Mouse (Mus musculus): ENCODE measurements at regions not wholly inside any gene's neighbourhood (a gene's known extent, or its start where the extent isn't known, plus 50 kb on each side); places are given as distances from the start of the nearest gene placed in this dataset.

GRCm38 (mm10) chr15:97188545-97188944, 58.4 kb upstream of the Pced1b start:
- DNase-seq (ENCODE audit: low read depth, low spot score), result no peak

GRCm38 (mm10) chr15:97187831-97188230, 59.1 kb upstream of the Pced1b start:
- DNase-seq (ENCODE audit: low read depth, low spot score), result no peak

GRCm38 (mm10) chr15:97186034-97186433, 60.9 kb upstream of the Pced1b start:
- no peak for DNase-seq (ENCODE audit: low read depth, low spot score)

GRCm38 (mm10) chr15:97182617-97183038, 64.3 kb upstream of the Pced1b start:
- DNase-seq (ENCODE audit: low read depth, low spot score), result no peak

GRCm38 (mm10) chr15:97180970-97181669, 65.8 kb upstream of the Pced1b start:
- DNase-seq (ENCODE audit: low read depth, low spot score), result peak; percentile 65

GRCm38 (mm10) chr15:97178286-97178685, 68.6 kb upstream of the Pced1b start:
- no peak for DNase-seq (ENCODE audit: low read depth, low spot score)

GRCm38 (mm10) chr15:97177806-97178205, 69.1 kb upstream of the Pced1b start:
- no peak for DNase-seq (ENCODE audit: low read depth, low spot score)

- DNase-seq (ENCODE audit: low read depth, low spot score), result no peak
These were observed 71.9 kb upstream of the Pced1b start for GRCm38 (mm10) chr15:97174989-97175388.

- no peak for DNase-seq (ENCODE audit: low read depth, low spot score)
These were observed 73.7 kb upstream of the Pced1b start for GRCm38 (mm10) chr15:97173233-97173632.

GRCm38 (mm10) chr15:97170074-97170473, 76.8 kb upstream of the Pced1b start:
- no peak for DNase-seq (ENCODE audit: low read depth, low spot score)

GRCm38 (mm10) chr15:97169381-97169780, 77.5 kb upstream of the Pced1b start:
- no peak for DNase-seq (ENCODE audit: low read depth, low spot score)

GRCm38 (mm10) chr15:97167116-97167515, 79.8 kb upstream of the Pced1b start:
- DNase-seq (ENCODE audit: low read depth, low spot score), result no peak

GRCm38 (mm10) chr15:97164616-97165015, 82.3 kb upstream of the Pced1b start:
- DNase-seq (ENCODE audit: low read depth, low spot score), result no peak

GRCm38 (mm10) chr15:97163971-97164370, 82.9 kb upstream of the Pced1b start:
- no peak for DNase-seq (ENCODE audit: low read depth, low spot score)

GRCm38 (mm10) chr15:97163090-97163489, 83.8 kb upstream of the Pced1b start:
- no peak for DNase-seq (ENCODE audit: low read depth, low spot score)

GRCm38 (mm10) chr15:97162305-97162704, 84.6 kb upstream of the Pced1b start:
- DNase-seq (ENCODE audit: low read depth, low spot score), result no peak

- no peak for DNase-seq (ENCODE audit: low read depth, low spot score)
These were observed 85.4 kb upstream of the Pced1b start for GRCm38 (mm10) chr15:97161530-97161929.

- no peak for DNase-seq (ENCODE audit: low read depth, low spot score)
These were observed 94.6 kb upstream of the Pced1b start for GRCm38 (mm10) chr15:97152354-97152753.

- no peak for DNase-seq (ENCODE audit: low read depth, low spot score)
These were observed 95.1 kb upstream of the Pced1b start for GRCm38 (mm10) chr15:97151793-97152192.

- no peak for DNase-seq (ENCODE audit: low read depth, low spot score)
These were observed 95.4 kb upstream of the Slc38a4 start for GRCm38 (mm10) chr15:97150983-97151735.

- DNase-seq (ENCODE audit: low read depth, low spot score), result no peak
These were observed 86.2 kb upstream of the Slc38a4 start for GRCm38 (mm10) chr15:97141958-97142357.

- no peak for DNase-seq (ENCODE audit: low read depth, low spot score)
These were observed 82.5 kb upstream of the Slc38a4 start for GRCm38 (mm10) chr15:97138265-97138664.

GRCm38 (mm10) chr15:97135291-97135690, 79.5 kb upstream of the Slc38a4 start:
- peak; percentile 44 for DNase-seq (ENCODE audit: low read depth, low spot score)

Data from telencephalon, adult 2 months (tissue).